Mouse (Mus musculus): Measurements from ENCODE around the gene Kcnq2. TPM values are rescaled to one million over a fixed set of nuclear protein-coding genes. Genes with fewer than 3 reads are reported as not detected.

Kcnq2 gene
- polyA plus RNA-seq, 1 experiment from 2014 or later, result 0.08 TPM

DNA sequence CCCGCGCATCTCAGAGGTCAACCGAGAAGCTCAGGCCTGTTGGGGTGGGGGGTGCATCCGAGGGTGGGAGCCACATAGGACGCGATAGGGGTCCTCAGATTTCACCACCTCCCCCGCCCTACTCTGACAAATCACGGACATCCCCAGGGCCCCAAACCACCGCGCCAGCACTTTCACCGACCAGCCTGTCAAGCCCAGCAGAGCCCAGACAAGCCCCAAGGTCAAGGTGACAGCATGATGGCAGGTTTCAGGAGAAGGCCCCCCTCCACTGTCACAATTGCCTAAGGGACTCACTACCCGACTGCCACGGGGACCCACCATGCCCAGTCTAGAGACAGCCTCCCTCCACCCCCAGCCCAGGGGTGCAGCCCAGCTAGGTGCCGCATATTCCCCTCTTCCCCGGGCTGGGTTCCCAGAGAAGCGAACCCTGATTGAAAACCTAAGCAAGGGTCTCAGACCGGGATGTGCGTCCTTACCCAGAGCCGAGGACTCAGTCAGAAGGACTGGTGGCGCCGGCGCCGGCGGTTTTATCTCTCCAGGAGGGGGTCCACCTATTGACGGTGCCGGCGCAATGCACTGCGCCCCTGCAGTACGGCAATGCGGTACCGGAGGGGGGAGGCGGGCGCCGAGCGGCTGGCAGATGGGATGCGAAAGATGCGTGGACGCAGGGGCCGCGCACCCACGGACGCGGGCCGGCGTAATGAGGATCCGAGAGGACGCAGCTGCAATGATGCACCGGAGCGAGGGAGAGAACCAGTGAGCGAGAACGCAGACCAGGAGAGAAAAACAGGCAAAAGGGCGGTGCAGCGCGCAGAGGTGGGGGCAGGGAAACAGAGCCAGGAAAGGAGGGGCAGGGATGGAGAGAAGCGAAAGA, 21.4 kb upstream of the Kcnq2 start, which contains the start of gene Eef1a2:
TSS of gene Eef1a2 (minus strand) at position 767 of the 874 bp plus-strand sequence.
- 4% methylated on average over 55 of the region's 55 CpGs for WGBS (ENCODE audit: insufficient replicate concordance)
- H3K4me2 ChIP-seq, result peak within 1 kb of the TSS; percentile 32; the same call in 1 of the 2 replicates
- no peak within 1 kb of the TSS for H3K9ac ChIP-seq
- H3K4me3 ChIP-seq, result peak within 1 kb of the TSS; percentile 18; the same call in 1 of the 2 replicates
- no peak within 1 kb of the TSS for H3K27ac ChIP-seq
- H3K4me1 ChIP-seq, result no peaks in the 10 kb centered on the region
- no peaks in the 10 kb centered on the region for H3K36me3 ChIP-seq
- no peak for ATAC-seq
- H3K9me3 ChIP-seq (replicated peaks), result no peaks in the 10 kb centered on the region
- peaks cover 69% of the 10 kb centered on the region for H3K27me3 ChIP-seq (replicated peaks)

DNA sequence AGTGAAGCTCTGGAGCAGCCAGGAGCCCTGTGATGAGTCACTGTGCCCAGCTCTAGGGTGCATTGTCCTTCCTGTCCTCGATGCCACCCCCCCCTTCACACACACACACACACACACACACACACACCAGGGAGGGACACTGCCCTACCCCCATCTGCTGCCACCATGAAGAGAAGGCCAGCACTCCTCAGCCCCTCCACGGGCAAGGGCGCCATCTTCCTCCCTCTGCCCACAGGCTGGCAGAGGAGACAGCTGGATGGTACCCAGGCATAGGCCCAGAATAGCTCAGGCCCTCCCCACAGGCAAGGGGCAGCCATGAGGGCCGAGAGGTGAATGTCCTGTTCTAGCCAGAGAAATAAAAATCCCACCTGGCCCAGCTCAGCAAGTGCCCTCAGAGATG, 20.7 kb upstream of the Kcnq2 start:
- whole genome bisulfite sequencing (ENCODE audit: insufficient replicate concordance), result 45% methylated on average over 3 of the region's 4 CpGs
- H3K27me3 ChIP-seq (replicated peaks), result peaks cover 76% of the 10 kb centered on the region
- no peak overlapping the region for H3K4me2 ChIP-seq
- no peak overlapping the region for H3K27ac ChIP-seq
- no peak overlapping the region for H3K4me3 ChIP-seq
- no peak for ATAC-seq
- no peaks in the 10 kb centered on the region for H3K9me3 ChIP-seq (replicated peaks)
- H3K9ac ChIP-seq, result no peak overlapping the region
- no peaks in the 10 kb centered on the region for H3K36me3 ChIP-seq
- no peaks in the 10 kb centered on the region for H3K4me1 ChIP-seq

DNA sequence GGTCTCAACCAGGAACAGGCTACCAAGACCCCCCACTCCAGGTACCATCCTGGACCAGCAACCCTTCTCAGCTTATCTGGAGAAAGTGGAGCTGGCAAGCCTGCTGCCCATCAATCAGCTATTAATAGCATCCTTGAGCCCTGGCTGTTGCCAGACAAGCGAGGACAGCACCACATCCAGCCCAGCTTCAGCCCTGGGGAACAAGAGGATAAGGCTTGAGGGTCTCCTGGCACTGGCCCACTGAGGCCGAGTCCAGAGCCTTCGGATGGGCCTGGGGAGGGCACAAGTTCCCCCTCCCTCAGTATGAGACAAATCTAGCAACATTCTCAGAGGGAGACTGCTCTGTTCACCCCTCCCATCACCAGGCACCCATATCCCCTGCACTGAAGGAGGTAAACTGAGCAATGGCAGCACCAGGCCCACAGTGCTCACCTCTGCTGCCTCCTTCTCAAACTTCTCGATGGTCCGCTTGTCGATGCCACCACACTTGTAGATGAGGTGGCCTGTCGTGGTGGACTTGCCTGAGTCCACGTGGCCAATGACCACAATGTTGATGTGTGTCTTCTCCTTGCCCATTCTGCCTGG, 19.8 kb upstream of the Kcnq2 start:
- Histone ChIP-seq H3K4me2 (no peak overlapping the region), H3K9ac (no peak overlapping the region), H3K4me1 (no peaks in the 10 kb centered on the region), H3K9me3 (replicated peaks) (no peaks in the 10 kb centered on the region), H3K27ac (no peak overlapping the region), H3K27me3 (replicated peaks) (peaks cover 85% of the 10 kb centered on the region), H3K4me3 (no peak overlapping the region), H3K36me3 (no peaks in the 10 kb centered on the region)
- no peak for ATAC-seq
- 45% methylated on average over 8 of the region's 8 CpGs for WGBS (ENCODE audit: insufficient replicate concordance)

DNA sequence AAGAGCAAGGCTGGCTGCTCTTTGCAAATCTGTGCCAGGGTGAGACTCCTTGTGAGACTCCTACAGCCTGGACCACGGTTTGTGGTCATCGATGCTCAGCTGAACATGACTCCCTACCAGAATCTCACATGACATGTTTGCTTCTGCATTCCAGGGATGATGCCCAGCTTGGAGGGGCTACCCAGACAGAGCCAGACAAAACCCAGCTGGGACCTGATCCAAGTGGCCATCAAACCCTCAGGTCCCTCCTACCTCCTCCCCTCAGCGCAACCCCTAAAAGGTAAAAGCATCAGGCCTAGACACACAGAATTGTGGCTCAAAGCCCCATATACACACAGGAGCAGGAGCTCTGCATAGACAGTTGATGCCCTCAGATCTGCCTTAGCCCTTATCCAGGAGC, 19.3 kb upstream of the Kcnq2 start:
- Histone ChIP-seq H3K27me3 (replicated peaks) (peaks cover 88% of the 10 kb centered on the region), H3K4me1 (no peaks in the 10 kb centered on the region), H3K9me3 (replicated peaks) (no peaks in the 10 kb centered on the region), H3K4me2 (no peak overlapping the region), H3K36me3 (no peaks in the 10 kb centered on the region), H3K27ac (no peak overlapping the region), H3K9ac (no peak overlapping the region), H3K4me3 (no peak overlapping the region)
- WGBS (ENCODE audit: insufficient replicate concordance), result 77% methylated on average over 3 of the region's 3 CpGs
- no peak for ATAC-seq

DNA sequence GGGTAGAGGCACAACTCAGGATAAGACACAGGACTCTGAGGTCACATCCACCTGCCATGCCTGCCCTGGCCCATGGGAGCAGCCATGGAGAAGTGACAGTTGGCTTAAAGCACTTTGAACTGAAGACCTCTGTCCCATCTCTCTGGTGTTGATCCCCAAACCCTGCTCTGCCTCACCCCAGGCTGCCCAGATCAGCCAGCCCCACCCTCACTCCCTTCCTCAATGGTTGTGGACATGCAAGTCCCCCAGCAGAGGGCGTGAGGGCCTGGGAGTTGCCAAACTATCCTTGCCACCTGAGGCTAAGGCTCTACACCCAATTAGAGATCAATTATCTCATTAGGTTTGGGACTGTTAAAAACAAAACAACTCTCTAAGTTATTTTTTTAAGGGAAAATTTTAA, 18.7 kb upstream of the Kcnq2 start:
- H3K27ac ChIP-seq, result no peak overlapping the region
- no peak overlapping the region for H3K4me2 ChIP-seq
- H3K9ac ChIP-seq, result no peak overlapping the region
- H3K27me3 ChIP-seq (replicated peaks), result peaks cover 88% of the 10 kb centered on the region
- no peak overlapping the region for H3K4me3 ChIP-seq
- H3K9me3 ChIP-seq (replicated peaks), result no peaks in the 10 kb centered on the region
- no peaks in the 10 kb centered on the region for H3K4me1 ChIP-seq
- 0% methylated on average over 1 of the region's 1 CpGs for WGBS (ENCODE audit: insufficient replicate concordance)
- ATAC-seq, result no peak
- no peaks in the 10 kb centered on the region for H3K36me3 ChIP-seq

DNA sequence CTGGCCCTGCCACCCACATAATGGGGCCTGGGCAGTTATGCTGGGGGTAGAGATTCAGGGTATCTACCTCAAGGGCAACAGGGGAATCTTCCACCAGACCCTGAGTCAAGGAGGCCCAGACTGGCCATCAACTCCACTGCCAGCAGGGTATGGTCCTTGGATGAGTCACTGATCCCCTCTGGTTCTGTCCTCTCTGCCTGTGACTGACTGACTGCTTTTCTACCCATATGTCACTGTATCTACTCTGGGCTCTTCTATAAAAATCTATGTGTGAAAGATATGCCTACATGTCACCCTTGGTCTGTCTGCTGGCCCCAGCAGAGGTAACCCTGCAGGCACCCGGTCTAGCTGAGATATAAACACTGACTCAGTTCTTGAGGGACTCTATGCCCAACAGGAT, 18.0 kb upstream of the Kcnq2 start:
- 76% methylated on average over 1 of the region's 1 CpGs for WGBS (ENCODE audit: insufficient replicate concordance)
- H3K4me2 ChIP-seq, result no peak overlapping the region
- H3K27me3 ChIP-seq (replicated peaks), result peaks cover 89% of the 10 kb centered on the region
- no peak overlapping the region for H3K27ac ChIP-seq
- H3K4me3 ChIP-seq, result no peak overlapping the region
- no peaks in the 10 kb centered on the region for H3K9me3 ChIP-seq (replicated peaks)
- ATAC-seq, result no peak
- no peaks in the 10 kb centered on the region for H3K36me3 ChIP-seq
- H3K9ac ChIP-seq, result no peak overlapping the region
- H3K4me1 ChIP-seq, result no peaks in the 10 kb centered on the region

DNA sequence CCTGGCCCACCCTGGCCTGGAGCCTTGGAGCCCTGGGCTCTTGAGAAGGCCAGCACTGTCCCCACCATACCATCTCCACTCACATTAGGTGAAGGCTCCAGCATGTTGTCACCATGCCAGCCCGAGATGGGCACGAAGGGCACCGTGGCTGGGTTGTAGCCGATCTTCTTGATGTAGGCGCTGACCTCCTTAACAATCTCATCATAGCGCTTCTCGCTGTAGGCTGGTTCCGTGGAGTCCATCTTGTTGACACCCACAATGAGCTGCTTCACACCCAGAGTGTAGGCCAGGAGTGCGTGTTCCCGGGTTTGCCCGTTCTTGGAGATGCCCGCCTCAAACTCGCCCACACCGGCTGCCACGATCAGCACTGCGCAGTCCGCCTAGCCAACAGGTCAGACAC, 17.6 kb upstream of the Kcnq2 start:
- no peaks in the 10 kb centered on the region for H3K36me3 ChIP-seq
- peaks cover 89% of the 10 kb centered on the region for H3K27me3 ChIP-seq (replicated peaks)
- 0 out of 2 replicates have a peak, but pooled peaks cover 3% of the 10 kb centered on the region for H3K4me1 ChIP-seq
- H3K4me3 ChIP-seq, result no peak overlapping the region
- no peak overlapping the region for H3K4me2 ChIP-seq
- no peak for ATAC-seq
- WGBS (ENCODE audit: insufficient replicate concordance), result 76% methylated on average over 17 of the region's 17 CpGs
- no peak overlapping the region for H3K27ac ChIP-seq
- H3K9me3 ChIP-seq (replicated peaks), result no peaks in the 10 kb centered on the region
- no peak overlapping the region for H3K9ac ChIP-seq

DNA sequence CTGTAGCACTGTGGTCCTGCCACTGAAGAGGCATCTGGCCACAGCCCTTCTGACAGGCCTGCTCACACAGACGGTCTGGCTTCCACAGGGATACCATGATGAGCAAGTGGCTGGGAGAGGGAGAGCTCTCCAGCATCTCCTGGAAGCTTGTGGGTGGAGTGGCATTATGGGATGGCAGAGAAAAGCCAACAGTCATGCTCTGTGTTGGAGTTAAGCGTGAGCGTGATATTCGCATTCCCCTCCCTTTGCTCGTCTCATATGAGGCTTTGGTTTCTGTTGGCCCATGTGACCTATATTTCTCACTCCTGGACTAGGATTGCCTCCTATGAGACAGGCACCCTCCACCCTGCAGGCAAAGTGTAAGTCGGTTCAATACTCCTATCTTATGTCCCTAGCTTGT, 15.2 kb upstream of the Kcnq2 start:
- H3K9me3 ChIP-seq (replicated peaks), result no peaks in the 10 kb centered on the region
- no peak for ATAC-seq
- H3K4me1 ChIP-seq, result 0 out of 2 replicates have a peak, but pooled peaks cover 5% of the 10 kb centered on the region
- 56% methylated on average over 6 of the region's 6 CpGs for WGBS (ENCODE audit: insufficient replicate concordance)
- no peak overlapping the region for H3K27ac ChIP-seq
- H3K27me3 ChIP-seq (replicated peaks), result peaks cover 88% of the 10 kb centered on the region
- H3K4me2 ChIP-seq, result no peak overlapping the region
- no peak overlapping the region for H3K9ac ChIP-seq
- H3K36me3 ChIP-seq, result no peaks in the 10 kb centered on the region
- no peak overlapping the region for H3K4me3 ChIP-seq

DNA sequence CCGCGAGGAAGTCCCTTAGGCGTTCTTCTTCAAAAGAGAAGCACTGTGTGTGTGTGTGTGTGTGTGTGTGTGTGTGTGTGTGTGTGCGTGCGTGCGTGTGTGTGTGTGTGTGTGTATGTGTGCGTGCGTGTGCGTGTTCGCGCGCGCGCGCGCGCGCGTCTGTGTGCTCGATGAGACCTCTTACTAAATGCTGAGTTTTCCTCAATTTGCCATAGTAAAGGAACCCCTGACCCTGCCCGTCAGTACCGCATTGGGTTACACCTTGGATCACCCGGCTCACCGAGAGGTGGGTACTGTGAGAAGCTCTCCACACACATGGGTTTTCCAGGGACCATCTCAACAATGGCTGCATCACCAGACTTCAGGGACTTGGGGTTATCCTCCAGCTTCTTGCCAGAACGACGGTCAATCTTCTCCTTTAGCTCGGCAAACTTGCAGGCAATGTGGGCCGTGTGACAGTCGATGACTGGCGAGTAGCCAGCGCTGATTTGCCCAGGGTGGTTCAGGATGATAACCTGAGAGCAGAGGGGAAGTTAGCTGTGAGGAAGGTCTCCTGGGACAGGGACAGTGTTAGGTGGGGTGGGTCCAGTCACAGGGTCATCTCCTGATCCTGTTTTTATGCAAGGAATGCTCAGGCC, 13.3 kb upstream of the Kcnq2 start:
- 0 out of 2 replicates have a peak, but pooled peaks cover 5% of the 10 kb centered on the region for H3K4me1 ChIP-seq
- no peak overlapping the region for H3K27ac ChIP-seq
- 18% methylated on average over 31 of the region's 31 CpGs for WGBS (ENCODE audit: insufficient replicate concordance)
- ATAC-seq, result no peak
- peak overlapping the region; percentile 44; the same call in 1 of the 2 replicates for H3K4me3 ChIP-seq
- H3K4me2 ChIP-seq, result peak overlapping the region; percentile 67
- H3K9ac ChIP-seq, result no peak overlapping the region
- H3K9me3 ChIP-seq (replicated peaks), result no peaks in the 10 kb centered on the region
- H3K36me3 ChIP-seq, result no peaks in the 10 kb centered on the region
- H3K27me3 ChIP-seq (replicated peaks), result peaks cover 86% of the 10 kb centered on the region

DNA sequence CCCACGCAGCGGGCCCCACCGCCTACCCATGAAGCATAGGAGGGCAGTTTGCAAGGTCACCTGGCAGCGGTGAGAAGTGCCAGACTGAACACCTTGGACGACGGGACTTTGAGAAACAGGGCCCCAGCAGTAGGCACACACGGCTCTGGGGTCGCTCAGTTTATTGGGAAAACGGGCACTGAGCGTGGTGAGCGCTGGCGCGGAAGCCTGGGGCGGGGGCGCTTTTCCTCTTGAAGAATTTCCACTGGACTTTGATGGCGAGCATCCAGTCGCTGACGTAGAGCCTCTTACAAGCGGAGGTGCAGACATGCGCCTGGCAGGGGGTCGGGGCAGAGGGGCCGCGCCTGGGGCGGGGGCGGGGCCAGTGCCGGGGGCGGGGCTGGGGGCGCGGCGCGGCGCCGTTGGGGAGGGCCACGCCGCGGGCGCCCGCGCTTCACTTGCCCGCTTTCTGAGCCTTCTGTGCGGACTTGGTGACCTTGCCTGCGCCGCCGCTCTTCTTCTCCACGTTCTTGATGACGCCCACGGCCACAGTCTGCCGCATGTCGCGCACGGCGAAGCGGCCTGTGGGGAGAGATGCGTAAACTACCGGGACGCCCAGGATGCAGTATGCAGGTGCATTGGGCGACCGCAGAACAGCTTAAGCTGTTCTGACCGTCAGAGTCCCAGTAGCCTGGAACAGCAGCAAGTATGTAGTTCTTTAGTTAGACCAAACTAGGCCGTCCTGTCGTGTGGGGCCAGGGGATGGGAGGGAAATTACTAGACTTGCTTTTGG, 12.6 kb upstream of the Kcnq2 start:
- Histone ChIP-seq H3K4me1 (0 out of 2 replicates have a peak, but pooled peaks cover 5% of the 10 kb centered on the region), H3K27me3 (replicated peaks) (peaks cover 80% of the 10 kb centered on the region), H3K9me3 (replicated peaks) (no peaks in the 10 kb centered on the region), H3K27ac (no peak overlapping the region), H3K9ac (no peak overlapping the region), H3K4me3 (peak overlapping the region; percentile 44), H3K36me3 (no peaks in the 10 kb centered on the region), H3K4me2 (peak overlapping the region; percentile 67)
- ATAC-seq, result no peak
- 2% methylated on average over 61 of the region's 61 CpGs for WGBS (ENCODE audit: insufficient replicate concordance)

DNA sequence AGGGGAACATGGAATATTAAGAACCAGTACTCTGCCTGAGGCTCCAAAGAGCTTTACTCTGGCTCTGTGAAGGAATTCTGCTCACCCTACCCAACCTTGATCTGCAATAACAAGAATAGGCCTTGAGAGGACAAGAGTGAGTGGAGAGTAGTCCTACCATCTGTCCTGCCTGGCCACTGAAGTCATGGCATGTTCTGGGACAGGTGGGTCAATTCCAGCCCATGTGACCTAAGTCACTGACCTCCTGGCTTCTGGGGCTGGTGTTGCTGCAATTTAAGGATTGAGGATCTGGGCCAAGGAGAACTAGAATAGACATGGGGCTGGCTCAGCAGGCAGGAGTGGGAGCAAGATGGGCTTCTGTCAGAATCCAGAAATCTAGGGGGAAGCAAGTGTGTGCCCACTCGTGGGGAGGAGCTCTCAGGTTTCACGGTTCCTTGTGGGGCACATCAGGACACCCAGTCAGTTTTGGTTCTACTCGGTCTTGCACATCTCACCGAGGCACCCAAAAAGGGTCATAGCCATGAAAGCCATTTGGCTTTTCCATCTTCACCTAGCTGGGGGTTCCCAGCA, 12.0 kb upstream of the Kcnq2 start:
- Histone ChIP-seq H3K36me3 (no peaks in the 10 kb centered on the region), H3K9me3 (replicated peaks) (no peaks in the 10 kb centered on the region), H3K4me2 (no peak overlapping the region), H3K4me3 (no peak overlapping the region), H3K27me3 (replicated peaks) (peaks cover 76% of the 10 kb centered on the region), H3K9ac (no peak overlapping the region), H3K27ac (no peak overlapping the region), H3K4me1 (0 out of 2 replicates have a peak, but pooled peaks cover 5% of the 10 kb centered on the region)
- no peak for ATAC-seq
- 37% methylated on average over 4 of the region's 4 CpGs for WGBS (ENCODE audit: insufficient replicate concordance)

All from liver, embryonic 12.5 days (tissue).